Comparison of ENCODE assay signal across 11 mouse cellular contexts in the genomic region with DNA sequence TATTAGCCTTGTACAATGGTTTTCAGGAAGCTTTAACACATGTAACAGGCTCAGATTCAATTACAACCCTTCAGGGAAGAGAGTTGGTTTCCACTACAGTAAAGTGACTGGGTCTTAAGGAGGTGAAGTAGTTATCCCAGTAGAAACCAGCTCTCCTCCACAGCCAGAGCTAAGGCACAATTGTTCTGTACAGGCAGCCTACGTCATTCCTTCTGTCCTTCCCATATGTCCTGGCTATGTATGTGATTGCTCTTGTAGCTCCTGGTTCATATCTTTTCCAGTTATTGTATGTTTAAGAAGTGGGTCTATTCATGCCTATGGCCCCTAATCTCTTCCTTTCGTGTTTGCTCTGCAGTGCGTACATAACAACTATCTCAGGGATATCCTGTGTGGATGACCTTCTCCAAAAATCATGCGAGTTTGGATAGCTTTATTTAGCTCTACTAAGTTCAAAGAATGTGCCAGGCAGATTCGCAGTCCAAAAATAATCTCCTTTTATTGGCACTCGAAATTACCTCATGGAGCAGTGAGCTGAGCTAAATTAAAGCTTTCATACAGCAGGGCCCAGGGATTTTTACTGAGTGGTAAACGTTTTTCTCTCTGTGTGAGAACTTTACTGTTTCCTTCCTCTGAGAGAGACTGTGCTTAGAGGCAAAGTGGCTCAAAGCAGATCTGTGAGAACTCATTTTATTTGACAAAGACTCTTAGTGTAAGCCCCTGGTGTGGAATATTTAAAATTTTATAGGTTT. TPM values are rescaled to one million over a fixed set of nuclear protein-coding genes. Genes with fewer than 3 reads are reported as not detected.
A peak's percentile ranks its signal among the peaks of the same experiment; 100 is the strongest.
DNase-seq lines count a peak whose midpoint lies in the region; ATAC-seq lines count a peak whose summit lies in the region.
"Had no signal": no experiment of that assay in that cellular context is flagged by ENCODE, and none has a peak within 500 bp of the region (broad histone marks: within the 10 kb centered on the region; RNA-seq: fewer than 3 reads in every experiment).

No protein-coding gene starts in this region.

- no peaks in the 10 kb centered on the region for H3K27me3 ChIP-seq in heart, embryonic 16.5 days (ENCODE audit: control insufficient read depth, insufficient read depth, low read length)

- peak; percentile 89 for ATAC-seq in heart, embryonic 16.5 days (replicated peaks; ENCODE audit: extremely low read depth, insufficient read depth, low FRiP score)
- no peak for ATAC-seq in inflammation-experienced regulatory T-cells, adult 6 months
- ATAC-seq: CD4-positive, CD25-positive, alpha-beta regulatory T cell, adult 4 months had no signal

- WGBS in heart, embryonic 16.5 days = 15% methylated on average over 7 of the region's 7 CpGs

- peak overlapping the region; percentile 41; the same call in 1 of the 2 replicates for H3K4me2 ChIP-seq in heart, embryonic 16.5 days (ENCODE audit: low read depth, low read length)
- H3K4me2 ChIP-seq: lung, embryonic 14.5 days had no signal

- H3K9me3 ChIP-seq in heart, embryonic 16.5 days (replicated peaks; ENCODE audit: control insufficient read depth, low read length) = no peaks in the 10 kb centered on the region

- no peaks in the 10 kb centered on the region for H3K36me3 ChIP-seq in heart, embryonic 16.5 days (ENCODE audit: control insufficient read depth, insufficient read depth)

- no peak overlapping the region for H3K4me3 ChIP-seq in heart, embryonic 16.5 days (ENCODE audit: low read length)

- H3K9ac ChIP-seq in heart, embryonic 16.5 days (ENCODE audit: low read length) = peak overlapping the region; percentile 34; the same call in 1 of the 2 replicates
- H3K9ac ChIP-seq: lung, embryonic 14.5 days had no signal

- intact Hi-C loops in gastrocnemius, postnatal 36 days (cut with DNase I) = no loop called here

- DNase-seq in gastrocnemius, postnatal 25 days = peak; percentile 19
- no peak for DNase-seq in gastrocnemius, postnatal 36 days
- peak; percentile 39 for DNase-seq in right cerebral cortex, adult 18-20 months
- DNase-seq in right cerebral cortex, postnatal 4 days = no peak
- peak; percentile 77 for DNase-seq in skeletal muscle tissue, adult 2 months (ENCODE audit: low read depth, low spot score)
- no peak for DNase-seq in cerebellum, adult 11 months
- DNase-seq: cerebellum, adult 8-10 months had no signal

- peaks cover 29% of the 10 kb centered on the region for H3K4me1 ChIP-seq in heart, embryonic 16.5 days (ENCODE audit: control insufficient read depth, insufficient read depth, low read length)

- peak overlapping the region; percentile 96 for H3K27ac ChIP-seq in heart, embryonic 16.5 days (ENCODE audit: low read length)

RNA-seq across cellular contexts. Expression of a gene that starts 31.9 kb away (rescaled TPM):
- 10 to 100 TPM; 35.5 to 43.2 TPM for total RNA-seq in gastrocnemius, postnatal 25 days (2021)
- 10 to 100 TPM; 34.1 to 39.4 TPM for total RNA-seq in gastrocnemius, postnatal 36 days (2021)
- polyA plus RNA-seq in heart, embryonic 16.5 days (2015; fragmentation: Nextera tagmentation; extraction: Ambion mirVana) = 9.3 and 11.1 TPM in 2 replicates
- polyA plus RNA-seq in inflammation-experienced regulatory T-cells, adult 6 months (2017; shearing (Covaris generic)) = not detected
- polyA plus RNA-seq: CD4-positive, CD25-positive, alpha-beta regulatory T cell, adult 4 months had no signal

Comparison
In these comparisons a context has a peak if more than half of its experiments do, and no peak if none do; other contexts are left out.
1. DNase-seq: peak in gastrocnemius, postnatal 25 days (single experiment), right cerebral cortex, adult 18-20 months (single experiment) and skeletal muscle tissue, adult 2 months (single experiment); none in gastrocnemius, postnatal 36 days (0 of 2), right cerebral cortex, postnatal 4 days (single experiment) and cerebellum, adult 11 months (single experiment).